Mouse (Mus musculus) bone marrow macrophage, adult 2 months (primary cell): ENCODE data around the gene Hs6st3.

Source experiments
- CTCF ChIP-seq: IDR thresholded peaks from 2 replicates; pipeline ENCODE4 v1.5.1; 2012; ENCODE audit warnings: low read depth, mild to moderate bottlenecking, low read length, moderate library complexity
- POLR2A ChIP-seq: IDR thresholded peaks from 2 replicates; pipeline ENCODE4 v1.6.1; 2012; ENCODE audit warnings: mild to moderate bottlenecking, low read depth, low read length, borderline replicate concordance

DNA sequence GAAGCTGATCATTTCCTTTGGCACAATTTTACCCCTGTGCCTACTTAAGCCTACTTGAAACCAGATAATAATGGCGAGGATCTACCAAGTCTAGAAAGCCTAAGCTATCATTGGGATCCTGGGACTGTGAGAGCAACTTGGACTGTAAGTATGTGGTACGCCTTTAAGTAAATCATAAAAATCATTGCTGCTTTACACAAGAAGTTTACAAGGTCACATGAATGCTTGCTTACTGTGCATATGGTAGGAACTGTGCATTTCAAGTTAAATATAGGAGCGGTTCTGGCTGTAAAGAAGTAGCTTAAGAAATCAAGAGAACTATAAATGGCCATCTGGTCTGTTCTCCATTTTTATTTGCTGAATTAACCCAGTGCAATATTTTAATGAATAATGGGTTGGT, 495.5 kb downstream of the Hs6st3 start:
- no peak for TF ChIP-seq CTCF
- TF ChIP-seq POLR2A = no peak
